Mouse (Mus musculus) hindbrain, embryonic 12.5 days (tissue): ENCODE data around the gene Vps13d. TPM values are rescaled to one million over a fixed set of nuclear protein-coding genes. Genes with fewer than 3 reads are reported as not detected.

Source experiments
- ATAC-seq: fragments of 200-750 bp; cut with Nextera tagmentation; 2 replicates; pipeline ENCODE4 v1.8.0; 2017; ENCODE audit warnings: moderate TSS enrichment; ENCODE audit not compliant: low FRiP score
- H3K27ac ChIP-seq: fragments of 300-500 bp; sonication (generic); 2 replicates; pipeline ENCODE4 v1.5.1; 2016; ENCODE audit warnings: mild to moderate bottlenecking
- H3K27me3 ChIP-seq: fragments of 300-500 bp; sonication (generic); 2 replicates; pipeline ENCODE4 v1.6.1; 2016; ENCODE audit warnings: mild to moderate bottlenecking
- H3K36me3 ChIP-seq: fragments of 300-500 bp; sonication (generic); 2 replicates; pipeline ENCODE4 v1.6.1; 2016; ENCODE audit warnings: mild to moderate bottlenecking
- H3K4me1 ChIP-seq: fragments of 300-500 bp; sonication (generic); 2 replicates; pipeline ENCODE4 v1.6.1; 2016
- H3K4me2 ChIP-seq: fragments of 300-500 bp; sonication (generic); replicated peaks from 2 replicates; pipeline ENCODE4 v1.6.1; 2016; ENCODE audit warnings: mild to moderate bottlenecking
- H3K4me3 ChIP-seq: fragments of 300-500 bp; sonication (generic); 2 replicates; pipeline ENCODE4 v1.5.1; 2016; ENCODE audit warnings: mild to moderate bottlenecking
- H3K9ac ChIP-seq: fragments of 300-500 bp; sonication (generic); 2 replicates; pipeline ENCODE4 v1.6.1; 2016; ENCODE audit warnings: mild to moderate bottlenecking, moderate library complexity
- H3K9me3 ChIP-seq: fragments of 300-500 bp; sonication (generic); replicated peaks from 2 replicates; pipeline ENCODE4 v1.6.1; 2016; ENCODE audit warnings: mild to moderate bottlenecking
- WGBS: fragments of 180-500 bp; shearing (Covaris S2); methylation state at CpG from one replicate; pipeline ENCODE4 v1.1.7; 2016; 5-methylcytosine and 5-hydroxymethylcytosine counted together
- polyA plus RNA-seq: library from polyadenylated mRNA; unstranded; fragments of >200 nt; fragmentation: Nextera tagmentation; extraction: Ambion mirVana; gene quantifications from 2 replicates; pipeline ENCODE4 v1.2.1, GENCODE M21; 2016

Gene Vps13d
- polyA plus RNA-seq, 1 experiment from 2014 or later: 7.2 TPM

DNA sequence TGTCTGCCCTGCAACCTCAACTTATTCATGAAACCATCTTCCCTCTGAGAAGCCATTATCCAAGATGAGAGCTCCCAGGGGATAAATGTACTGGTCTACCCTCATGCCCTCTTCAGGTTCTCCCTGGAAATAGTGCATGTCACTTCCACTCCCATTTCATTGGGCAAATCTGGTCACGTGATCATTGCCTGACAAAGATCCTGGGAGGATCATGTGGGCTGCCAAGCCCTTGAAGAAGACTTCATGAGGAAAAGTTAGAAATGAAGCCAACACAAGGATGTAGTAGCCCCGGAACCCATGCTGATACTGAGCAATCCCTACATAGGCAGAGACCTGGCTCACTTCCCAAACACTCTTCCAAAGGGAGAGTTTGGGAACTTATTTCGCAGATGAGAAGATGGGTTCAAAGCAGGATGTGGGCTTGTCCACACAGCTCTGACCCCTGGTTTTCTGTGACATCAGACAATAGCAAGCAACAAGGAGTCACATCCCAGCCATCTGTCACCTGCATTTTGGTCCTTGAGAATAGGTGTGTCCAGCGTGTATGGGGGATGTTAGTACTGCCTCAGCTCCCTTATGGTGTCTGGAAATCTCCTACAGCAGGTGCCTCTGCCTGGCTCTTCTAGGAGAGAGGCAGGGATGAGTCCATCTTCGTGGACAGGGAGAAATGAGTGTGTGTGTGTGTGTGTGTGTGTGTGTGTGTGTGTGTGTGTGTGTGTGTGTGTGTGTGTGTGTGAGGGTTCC lies 265.9 kb downstream of the Vps13d start:
- ATAC-seq: no peak
- H3K27ac ChIP-seq: no peak overlapping the region

More for the DNA sequence above, 265.9 kb downstream of the Vps13d start:
- Histone ChIP-seq H3K27me3 (no peaks in the 10 kb centered on the region), H3K9me3 (no peaks in the 10 kb centered on the region), H3K4me2 (no peak overlapping the region), H3K4me3 (no peak overlapping the region), H3K36me3 (no peaks in the 10 kb centered on the region), H3K4me1 (no peaks in the 10 kb centered on the region), H3K9ac (no peak overlapping the region)
- 87% methylated on average over 5 of the region's 5 CpGs for WGBS

Other genes starting within 250 kb of the Vps13d start
- gene Tnfrsf1b, start 51.9 kb upstream of the Vps13d start, polyA plus RNA-seq: 2.6 and 3.4 TPM in 2 replicates
- 0.14 and 0.17 TPM in 2 replicates for gene Tnfrsf8, start 120.2 kb upstream of the Vps13d start, polyA plus RNA-seq